Mouse (Mus musculus) bone marrow, adult 2 months (tissue): Measurements from ENCODE around the gene Ncapg2.

Experiments used
- CTCF ChIP-seq: fragments of 200-500 bp; IDR thresholded peaks from 2 replicates; pipeline ENCODE4 v1.5.1; 2011; ENCODE audit warnings: low read length, control low read depth; ENCODE audit not compliant: control insufficient read depth, insufficient read depth
- POLR2A ChIP-seq: fragments of 200-500 bp; IDR thresholded peaks from 2 replicates; pipeline ENCODE4 v1.6.1; 2011; ENCODE audit warnings: low read depth, mild to moderate bottlenecking, control low read depth, low read length, borderline replicate concordance; ENCODE audit not compliant: control insufficient read depth

GRCm38 (mm10) chr12:116396072-116396695, 9.0 kb upstream of the Ncapg2 start:
- TF ChIP-seq CTCF (no peak), POLR2A (no peak)
